Mouse (Mus musculus) spleen, postnatal 4 days (tissue): ENCODE data around the gene Zbtb33.

Experiments used
- DNase-seq, 2 experiments: peaks; one replicate each; pipeline ENCODE4 v3.0.0; 2022; ENCODE audit warnings: low spot score in 2 of 2

Gene Zbtb33

GRCm38 (mm10) chrX:38189552-38190457, at the start of gene Zbtb33:
Zbtb33 (plus strand) TSS chrX:38189793.
- DNase-seq, result peak; percentile 86 to 94

- no peak for DNase-seq
Measured at GRCm38 (mm10) chrX:38159097-38159496, 30.5 kb upstream of the Zbtb33 start.

- DNase-seq, result no peak
Measured at GRCm38 (mm10) chrX:38165315-38165714, 24.3 kb upstream of the Zbtb33 start.

- no peak for DNase-seq
Measured at GRCm38 (mm10) chrX:38166064-38166463, 23.5 kb upstream of the Zbtb33 start.

GRCm38 (mm10) chrX:38166592-38166991, 23.0 kb upstream of the Zbtb33 start:
- no peak for DNase-seq

GRCm38 (mm10) chrX:38179891-38180310, 9.7 kb upstream of the Zbtb33 start:
- DNase-seq, result peak; percentile 23 to 63

- DNase-seq, result peak; percentile 11 to 62
Measured at GRCm38 (mm10) chrX:38180656-38181607, 8.7 kb upstream of the Zbtb33 start.

GRCm38 (mm10) chrX:38181608-38182258, 7.9 kb upstream of the Zbtb33 start:
- DNase-seq, result peak; percentile 52 to 76

GRCm38 (mm10) chrX:38185520-38185919, 4.1 kb upstream of the Zbtb33 start:
- DNase-seq, result no peak

GRCm38 (mm10) chrX:38190458-38190764, 818 bp downstream of the Zbtb33 start:
- no peak for DNase-seq

- DNase-seq, result no peak
Measured at GRCm38 (mm10) chrX:38201816-38202215, 12.2 kb downstream of the Zbtb33 start.

GRCm38 (mm10) chrX:38207392-38207791, 17.8 kb downstream of the Zbtb33 start:
- DNase-seq, result no peak

GRCm38 (mm10) chrX:38216986-38217675, 27.5 kb downstream of the Zbtb33 start:
- DNase-seq, result no peak

GRCm38 (mm10) chrX:38217676-38217991, 28.0 kb downstream of the Zbtb33 start:
- DNase-seq, result no peak

GRCm38 (mm10) chrX:38222757-38223156, 33.2 kb downstream of the Zbtb33 start:
- DNase-seq, result no peak

GRCm38 (mm10) chrX:38229888-38230287, 40.3 kb downstream of the Zbtb33 start:
- DNase-seq, result no peak

- DNase-seq, result peak; percentile 15 to 73
Measured at GRCm38 (mm10) chrX:38237731-38238130, 48.1 kb downstream of the Zbtb33 start.
